Mouse (Mus musculus): ENCODE results near the gene Tmem38b. TPM values are rescaled to one million over a fixed set of nuclear protein-coding genes. Genes with fewer than 3 reads are reported as not detected.

Tmem38b gene
- total and polyA plus RNA-seq, 3 experiments: 9.5 to 25.3 (median 22.0) TPM

DNA sequence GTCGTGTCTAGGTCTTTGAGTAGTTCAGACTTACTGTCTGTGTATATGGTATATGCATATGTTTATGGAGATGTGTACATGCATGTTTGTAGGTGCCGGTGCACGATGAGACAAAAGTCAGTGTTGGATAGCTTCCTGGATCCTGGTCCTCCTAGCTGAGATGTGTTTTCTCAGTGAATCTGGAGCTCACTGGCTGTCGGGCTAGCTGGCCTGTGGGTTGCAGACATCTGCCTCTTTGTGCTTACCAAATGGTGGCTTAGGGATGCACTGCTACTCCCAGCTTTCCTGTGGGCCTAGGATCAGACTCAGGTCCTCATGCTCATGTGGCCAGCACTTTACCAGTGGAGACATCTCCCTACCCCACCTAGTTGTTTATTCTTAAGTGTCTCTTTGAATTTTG lies 4.2 kb downstream of the Tmem38b start:
- DNase-seq: no peak

DNA sequence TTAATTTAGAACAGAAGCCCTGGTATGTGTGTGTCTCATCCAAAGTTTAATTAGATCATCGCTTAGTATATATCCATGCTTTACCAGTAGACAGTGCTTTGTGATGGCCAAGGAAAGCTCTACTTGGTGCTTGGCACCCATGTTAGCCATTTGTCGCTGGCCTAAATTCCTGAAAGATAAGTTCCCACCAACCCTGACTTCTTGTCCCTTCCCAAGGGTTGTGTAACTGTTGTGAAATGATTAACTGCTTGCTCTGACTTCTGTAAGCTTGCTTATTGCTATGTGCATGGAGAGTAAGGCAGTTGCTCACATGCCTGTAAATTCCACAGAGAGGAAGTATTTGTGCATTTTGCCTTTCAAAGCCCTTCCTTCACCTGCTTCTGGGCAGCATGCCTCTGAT lies 4.7 kb downstream of the Tmem38b start:
- DNase-seq: peak; percentile 33

DNA sequence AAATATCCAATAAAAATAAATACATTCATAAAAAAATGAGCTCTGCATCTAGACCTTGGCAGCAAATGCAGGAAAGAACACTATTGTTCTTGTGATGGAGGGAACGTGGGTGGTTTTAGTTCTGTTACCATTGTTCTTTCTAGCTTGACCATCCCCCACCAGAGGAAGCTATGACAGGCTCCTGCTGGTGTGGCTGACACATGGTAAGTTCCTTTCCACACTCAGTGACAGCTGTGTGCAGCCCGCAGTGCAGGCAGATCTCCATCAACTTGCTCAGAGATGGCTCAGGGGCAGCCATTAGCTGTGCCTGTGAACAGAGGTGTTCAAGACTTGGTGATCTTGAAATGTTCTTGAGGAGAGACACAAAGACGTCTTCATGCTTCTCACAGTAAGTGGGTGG lies 6.5 kb downstream of the Tmem38b start:
- DNase-seq: no peak

DNA sequence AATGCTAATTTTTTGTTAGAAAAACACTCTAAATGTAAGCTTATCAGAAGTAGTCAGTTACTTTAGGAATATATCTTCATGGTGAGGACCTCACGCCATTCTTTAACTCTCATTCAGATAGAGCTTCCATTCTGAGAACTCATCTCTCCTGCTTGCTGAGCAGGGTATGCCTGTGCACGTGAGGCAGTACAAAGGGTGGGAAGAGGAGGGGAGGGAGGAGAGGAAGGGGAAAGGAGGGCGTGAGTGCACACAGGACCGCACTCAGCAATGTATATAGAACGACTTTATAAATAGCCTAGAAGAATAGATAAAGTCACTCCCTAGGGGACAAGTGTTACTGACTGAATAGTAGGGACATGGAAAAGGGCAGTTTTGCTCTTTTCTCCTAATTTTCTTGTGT lies 11.1 kb downstream of the Tmem38b start:
- DNase-seq: no peak

DNA sequence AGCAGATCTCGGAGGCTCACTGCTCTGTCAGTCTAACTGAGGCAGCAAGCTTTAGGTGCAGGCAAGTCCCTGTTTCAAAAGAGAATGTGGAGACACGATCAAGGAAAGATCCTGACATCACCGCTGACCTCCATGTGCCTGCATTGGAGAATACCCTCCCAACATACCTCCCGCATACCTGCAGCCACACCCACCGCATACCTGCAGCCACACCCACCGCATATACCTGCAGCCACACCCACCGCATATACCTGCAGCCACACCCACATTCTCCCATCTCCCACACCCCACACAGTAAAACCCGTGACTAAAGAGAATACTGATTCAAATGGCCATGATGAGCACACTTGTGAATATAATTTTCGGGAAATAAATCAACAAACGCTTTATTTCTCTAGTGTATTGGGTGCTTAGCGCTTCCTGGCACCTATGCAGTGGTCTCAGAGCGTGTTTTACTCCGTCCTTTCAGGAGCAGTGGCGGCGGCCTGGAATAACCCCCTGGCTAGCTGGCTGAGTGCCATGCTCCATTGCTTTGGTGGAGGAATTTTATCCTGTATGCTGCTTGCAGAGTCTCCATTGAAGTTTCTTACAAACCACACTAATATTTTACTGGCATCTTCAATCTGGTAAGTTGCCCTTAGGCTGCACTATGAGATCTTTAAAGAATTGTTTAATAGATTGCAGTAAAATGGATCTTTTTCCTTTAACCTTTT lies 14.5 kb downstream of the Tmem38b start:
- no peak for DNase-seq

DNA sequence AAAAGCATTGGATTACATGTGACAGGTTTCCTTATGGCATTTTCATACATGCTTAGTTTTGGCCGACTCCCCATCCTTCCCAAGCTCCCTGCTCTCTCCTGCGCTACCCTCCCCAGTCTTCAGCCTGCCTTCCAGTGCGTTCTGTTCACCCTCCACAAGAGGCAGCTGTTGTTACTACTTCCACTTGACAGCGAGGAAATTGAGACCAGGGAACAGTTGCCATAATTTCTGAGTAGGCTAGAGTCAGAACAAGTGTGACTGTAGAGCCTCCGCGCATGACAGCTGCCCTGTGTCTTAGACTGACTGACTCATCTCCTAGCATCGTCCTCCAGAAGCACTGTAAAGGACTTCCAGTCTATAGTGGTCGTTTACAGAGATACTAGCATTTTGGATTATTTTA lies 17.7 kb downstream of the Tmem38b start:
- no peak for DNase-seq

DNA sequence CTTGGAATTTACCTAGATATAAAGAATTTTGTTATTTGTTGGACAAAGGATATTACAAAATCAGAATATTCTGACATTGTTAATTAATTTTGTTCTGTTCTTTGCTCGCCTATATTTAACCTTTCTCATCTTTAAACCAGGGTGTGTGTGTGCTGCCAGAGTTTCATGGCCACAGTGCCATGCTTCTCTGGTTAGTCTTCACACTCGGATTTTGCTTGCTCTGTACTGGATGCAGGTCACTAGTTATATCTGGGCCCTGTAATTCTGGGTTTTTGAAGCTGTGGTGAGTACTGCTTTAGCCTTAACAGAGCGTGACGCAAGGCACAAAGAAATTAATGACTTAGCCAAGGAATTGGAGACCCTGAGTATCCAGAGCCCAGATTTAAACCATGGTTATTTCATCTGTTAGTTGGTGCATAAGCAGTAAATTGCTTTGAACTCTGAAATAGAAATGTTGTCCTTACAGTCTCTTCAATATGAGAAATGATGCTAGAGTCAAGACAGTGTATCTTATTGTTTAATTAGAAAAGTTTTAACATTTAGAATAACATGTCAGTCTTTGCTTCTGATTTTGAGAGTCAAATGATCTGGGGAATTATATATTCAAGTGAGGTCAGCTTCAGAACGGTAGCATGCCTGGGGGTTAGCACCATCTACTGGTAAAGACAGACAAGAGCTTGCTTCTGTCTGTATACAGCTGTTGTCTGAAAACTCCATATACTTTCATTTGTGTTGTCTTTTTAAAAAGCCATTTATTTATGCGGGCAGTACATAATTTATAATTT lies 19.2 kb downstream of the Tmem38b start:
- peak; percentile 24 for DNase-seq

DNA sequence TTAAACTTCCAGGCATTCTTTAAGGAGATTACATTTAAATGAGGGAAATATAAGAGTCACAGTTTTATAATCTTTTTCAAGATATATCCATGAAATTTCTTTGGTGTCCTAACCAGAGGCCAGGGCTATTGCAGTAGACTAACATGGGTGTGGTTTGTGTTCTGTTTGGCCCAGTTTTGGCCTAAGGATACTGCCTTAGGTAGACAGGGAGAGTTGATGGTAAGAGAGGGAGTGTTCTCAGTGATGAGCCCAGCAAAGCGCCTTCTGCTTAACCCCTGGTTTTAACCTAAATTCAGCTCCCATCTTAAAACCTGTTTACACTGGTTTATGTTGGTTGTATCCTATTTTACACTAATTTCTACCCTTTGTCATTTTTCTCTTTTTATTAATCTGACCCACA lies 19.8 kb downstream of the Tmem38b start:
- DNase-seq: no peak

DNA sequence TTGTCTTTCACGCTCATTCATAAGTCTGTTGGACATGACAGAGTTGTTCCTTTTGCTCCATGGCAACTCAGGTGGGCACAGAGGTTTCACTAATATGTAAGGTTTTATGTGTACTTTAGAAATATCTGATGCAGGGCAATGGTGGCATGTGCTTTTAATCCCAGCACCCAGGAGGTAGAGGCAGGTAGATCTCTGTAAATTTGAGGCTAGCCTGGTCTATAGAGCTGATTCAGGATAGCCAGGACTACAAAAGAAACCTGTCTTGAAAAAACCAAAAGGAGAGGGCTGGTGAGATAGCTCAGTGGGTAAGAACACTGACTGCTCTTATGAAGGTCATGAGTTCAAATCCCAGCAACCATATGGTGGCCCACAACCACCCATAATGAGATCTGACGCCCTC lies 20.5 kb downstream of the Tmem38b start:
- no peak for DNase-seq

DNA sequence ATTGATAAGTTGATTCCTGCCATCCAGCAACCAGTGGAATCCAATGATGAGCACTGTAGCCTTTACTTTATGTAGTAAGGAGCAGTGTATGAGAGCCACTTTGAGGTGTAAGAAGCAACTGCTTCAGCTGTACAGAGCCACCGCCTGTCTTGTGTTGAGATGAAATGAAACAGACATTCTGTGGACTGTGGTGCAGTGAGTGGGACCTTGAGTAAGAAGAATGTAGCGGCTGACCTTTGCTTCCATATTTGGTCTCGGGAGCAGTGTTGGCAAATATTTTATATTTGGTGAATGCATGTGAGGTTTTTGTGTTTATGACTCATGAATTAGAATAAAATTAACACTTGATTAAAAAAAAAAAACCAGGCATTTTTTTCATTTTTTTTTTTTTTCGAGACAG lies 21.7 kb downstream of the Tmem38b start:
- no peak for DNase-seq

DNA sequence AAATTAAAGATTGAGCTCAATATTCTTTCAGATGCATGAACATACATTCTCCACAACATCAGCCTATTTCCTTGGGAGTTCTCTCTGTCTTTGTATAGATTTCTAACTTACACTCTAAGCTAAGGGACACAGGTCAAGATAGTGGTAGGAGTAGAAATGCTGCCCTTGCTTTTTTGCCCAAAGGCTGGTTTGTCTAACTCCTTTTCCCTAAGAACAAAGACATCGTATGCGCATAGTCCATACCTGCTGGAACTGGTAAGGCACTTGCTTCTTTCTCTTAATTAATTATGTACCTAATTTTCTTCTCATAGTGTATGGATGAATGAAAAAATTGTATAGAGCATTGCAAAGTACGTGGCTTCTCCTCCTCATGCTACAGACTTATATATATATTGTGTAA lies 22.5 kb downstream of the Tmem38b start:
- DNase-seq: no peak

DNA sequence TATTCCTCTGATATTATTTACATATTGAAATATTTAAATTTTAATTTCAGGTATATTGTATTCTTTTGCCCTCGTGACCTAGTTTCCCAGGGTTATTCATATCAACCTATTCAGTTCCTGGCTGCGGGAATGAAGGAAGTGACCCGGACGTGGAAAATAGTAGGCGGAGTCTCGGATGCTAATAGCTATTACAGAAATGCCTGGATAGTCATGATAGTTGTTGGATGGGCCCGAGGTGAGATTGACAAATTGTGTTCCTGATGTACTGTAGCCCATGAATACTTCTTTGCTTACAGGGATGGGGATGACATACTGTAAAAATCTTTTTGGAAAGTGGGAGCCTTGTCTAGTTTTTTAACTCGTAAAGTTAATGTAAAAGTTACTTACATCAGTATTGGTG lies 23.0 kb downstream of the Tmem38b start:
- DNase-seq: no peak

DNA sequence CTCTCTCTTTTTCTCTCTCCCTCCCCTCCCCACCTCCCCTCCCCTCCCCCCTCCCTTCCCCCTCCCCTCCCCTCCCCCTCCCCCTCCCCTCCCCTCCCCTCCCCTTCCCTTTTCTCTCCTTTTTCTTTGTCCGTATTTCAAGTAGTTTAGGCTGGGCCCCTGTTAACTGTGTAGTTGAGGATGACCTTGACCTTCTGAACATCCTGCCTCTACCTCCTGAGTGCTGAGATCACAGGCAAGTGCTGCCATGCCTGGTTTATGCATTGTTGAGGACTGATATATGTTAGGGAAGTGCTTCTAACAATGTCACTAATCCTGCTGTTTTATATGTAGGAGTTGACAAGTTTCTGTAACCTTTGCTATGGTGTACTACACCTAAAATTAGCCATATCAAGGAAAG lies 24.0 kb downstream of the Tmem38b start:
- DNase-seq: no peak

DNA sequence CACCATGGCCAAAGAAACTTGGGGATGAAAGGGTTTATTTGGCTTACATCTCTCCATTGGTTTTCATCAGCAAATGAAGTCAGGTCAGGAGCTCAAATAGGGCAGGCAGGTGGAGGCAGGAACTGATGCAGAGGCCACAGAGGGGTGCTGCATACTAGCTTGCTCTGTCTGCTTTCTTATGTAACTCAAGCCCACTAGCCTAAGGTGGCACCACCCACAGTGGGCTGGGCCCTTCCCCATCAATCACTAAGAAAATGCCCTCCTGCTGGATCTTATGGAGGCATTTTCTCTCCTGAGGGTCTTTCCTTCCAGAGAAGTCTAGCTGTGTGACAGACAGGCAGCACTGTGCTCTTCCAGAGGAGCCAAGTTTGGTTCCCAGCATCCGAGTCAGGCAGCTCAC lies 27.5 kb downstream of the Tmem38b start:
- DNase-seq: no peak

DNA sequence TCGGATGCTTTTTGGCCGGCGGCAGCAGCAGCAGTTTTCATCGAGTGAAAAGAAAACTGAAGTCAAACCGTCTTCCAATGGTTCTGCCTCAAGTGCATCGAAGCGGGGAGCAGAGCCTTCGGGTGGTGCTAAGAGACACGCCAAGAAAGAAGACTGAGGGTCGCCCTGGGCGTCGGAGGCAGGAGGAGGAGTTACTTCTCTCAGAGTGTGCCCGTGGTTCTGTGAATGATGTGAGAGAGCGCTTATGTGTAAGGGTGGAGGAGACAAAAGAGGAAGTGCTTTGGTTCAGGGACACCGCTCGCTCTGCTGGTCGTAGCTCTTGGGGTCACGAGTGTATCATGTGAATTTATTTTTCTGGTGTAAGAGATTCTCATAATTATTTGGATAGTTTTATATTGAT lies 34.1 kb downstream of the Tmem38b start:
- DNase-seq: no peak

DNA sequence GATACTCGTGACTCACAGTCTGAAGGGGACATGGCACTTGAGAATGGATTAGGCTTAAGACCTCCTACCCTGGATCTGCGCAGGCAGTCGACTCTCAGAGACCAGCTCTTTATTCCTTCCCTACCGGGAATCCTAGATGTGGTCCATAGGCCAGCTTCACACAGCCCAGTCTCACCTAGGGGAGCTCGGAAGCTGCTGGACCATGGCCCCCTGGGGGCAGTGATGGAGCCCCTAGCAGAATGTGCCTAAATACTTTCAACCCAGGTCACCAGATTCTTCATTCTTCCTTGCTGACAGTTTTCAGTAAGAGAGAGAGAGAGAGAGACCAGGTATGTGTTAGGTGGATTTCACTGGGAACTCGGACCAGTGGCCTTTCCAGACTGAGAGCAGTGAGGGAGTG lies 36.3 kb downstream of the Tmem38b start:
- DNase-seq: no peak

DNA sequence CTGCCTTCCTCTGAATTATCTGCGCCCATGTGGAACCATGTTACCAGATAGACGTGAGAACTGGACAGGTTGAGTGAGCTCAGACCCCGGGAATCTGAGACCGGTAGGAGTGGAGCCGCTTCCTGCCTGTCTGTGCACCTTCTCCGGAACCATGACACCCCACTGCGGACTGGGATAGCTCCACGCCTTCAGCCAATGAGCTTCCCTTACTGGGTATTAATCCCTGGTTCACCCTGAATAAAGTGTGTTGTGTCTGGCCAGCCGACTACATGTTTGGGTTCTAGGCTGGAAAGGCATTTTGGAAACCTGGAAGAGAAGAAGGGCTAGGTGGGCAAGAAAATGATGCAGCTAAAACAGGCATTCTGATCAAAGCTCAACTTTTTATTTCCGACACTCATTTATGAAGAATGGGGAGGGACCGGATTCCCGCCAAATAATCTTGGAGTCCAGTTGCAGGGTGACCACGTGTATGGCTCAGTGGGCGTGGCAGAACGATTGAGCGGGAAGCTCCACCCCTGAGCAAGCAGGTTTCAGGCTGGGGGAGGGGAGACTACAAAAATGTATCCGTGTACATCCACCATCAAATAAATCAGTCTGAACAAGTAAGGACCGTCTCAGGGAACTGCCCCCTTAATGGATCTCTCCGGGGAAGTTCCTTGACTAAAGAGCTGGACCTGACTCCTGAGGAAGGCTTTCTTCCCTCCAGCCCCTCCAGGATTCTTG lies 38.4 kb downstream of the Tmem38b start:
- no peak for DNase-seq

DNA sequence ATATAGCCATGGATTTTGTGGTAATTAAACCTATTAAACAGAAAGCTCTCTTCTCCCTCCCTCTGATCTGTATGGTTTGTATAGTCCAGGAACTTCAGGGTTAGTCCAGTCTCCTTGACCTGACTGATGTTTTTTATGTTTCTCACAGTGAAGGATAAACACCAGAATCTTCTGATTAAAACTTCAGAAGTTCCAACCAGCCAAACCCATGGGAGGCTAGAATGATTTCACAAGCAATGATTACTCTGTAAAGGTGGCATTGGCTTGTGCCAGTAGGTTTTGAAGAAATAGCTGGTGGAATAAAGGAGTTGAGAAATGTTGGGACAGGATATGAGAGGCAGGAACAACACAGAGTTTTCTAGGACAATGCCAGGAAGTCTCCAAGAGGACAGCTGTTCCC lies 40.6 kb downstream of the Tmem38b start:
- no peak for DNase-seq

DNA sequence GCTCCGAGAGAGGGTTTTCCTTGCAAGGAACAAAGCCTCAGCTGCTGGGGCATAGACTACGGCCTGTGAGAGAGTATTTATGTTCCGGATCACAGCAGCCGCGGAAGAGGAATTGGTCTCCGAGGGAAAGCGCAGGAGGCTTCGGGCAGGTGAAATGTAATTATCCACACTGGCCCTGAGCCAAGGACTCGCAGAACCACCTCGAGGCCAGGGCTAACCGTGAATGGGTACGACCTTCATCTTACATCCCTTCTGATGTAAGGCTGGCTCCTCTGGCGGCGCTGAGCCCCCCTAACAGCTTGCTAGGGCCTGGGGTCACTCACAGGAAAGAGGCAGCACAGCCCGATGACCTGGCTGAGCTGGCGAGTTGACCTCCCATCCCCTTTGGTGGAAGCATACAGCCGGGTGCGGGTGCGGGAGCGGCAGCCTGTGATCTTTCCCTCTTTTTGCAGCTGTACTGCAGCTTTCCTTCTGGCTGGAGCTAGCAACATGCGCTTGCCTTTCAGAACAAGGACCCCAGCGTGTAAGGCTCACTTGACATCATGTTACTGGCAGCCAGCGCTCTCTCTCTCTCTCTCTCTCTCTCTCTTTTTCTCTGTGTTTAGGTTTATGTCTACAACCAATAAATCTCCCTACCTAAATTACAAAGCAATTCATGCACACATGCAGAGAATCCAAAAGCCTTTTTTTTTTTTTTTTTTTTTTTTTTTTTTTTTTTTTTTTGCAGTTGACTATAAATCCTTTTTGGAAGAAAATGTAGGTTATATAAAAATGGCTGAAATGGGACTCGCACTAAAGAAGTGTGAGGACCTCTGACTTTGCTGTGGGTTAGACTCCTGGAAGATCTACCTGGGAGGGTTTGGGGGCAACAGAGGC lies 52.9 kb downstream of the Tmem38b start:
- DNase-seq: peak; percentile 21

DNA sequence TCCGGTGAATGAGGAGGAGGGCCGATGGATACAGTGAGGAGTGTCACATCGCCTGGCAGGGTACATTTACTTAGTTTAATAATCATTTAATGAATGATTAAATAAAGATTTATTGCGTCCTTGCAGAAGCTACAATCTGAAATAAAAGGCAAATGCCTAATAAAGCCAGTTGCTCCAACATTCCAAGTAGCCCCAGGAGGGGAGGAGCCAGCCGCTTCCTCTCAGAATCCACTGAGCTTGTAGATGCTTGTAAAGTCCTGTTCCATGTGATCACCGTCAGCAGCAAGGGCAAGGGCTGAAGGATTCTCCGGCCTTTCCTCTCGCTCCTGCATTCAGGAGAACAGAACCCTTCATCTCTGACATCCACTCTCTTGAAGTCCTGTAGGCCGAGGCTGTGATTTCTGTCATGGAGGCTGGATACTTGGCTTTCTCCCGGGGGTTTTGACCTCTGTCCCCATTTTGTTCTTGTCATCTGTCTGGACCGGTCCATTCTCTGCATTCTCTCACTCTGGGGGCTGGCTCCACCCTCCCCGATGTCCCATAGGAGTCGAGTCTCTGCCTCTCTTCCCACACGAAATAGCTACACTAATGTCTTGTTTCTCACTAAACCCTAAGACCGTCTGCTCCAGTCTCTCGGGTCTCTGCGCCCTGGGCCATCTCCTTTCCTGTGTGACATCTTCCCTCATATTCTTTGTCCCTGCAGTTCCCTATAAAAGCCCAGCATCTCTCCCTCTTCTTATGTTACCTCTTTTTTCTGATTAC lies 57.3 kb downstream of the Tmem38b start:
- no peak for DNase-seq
